Comparison of ENCODE assay signal across 11 mouse cellular contexts in the genomic region with DNA sequence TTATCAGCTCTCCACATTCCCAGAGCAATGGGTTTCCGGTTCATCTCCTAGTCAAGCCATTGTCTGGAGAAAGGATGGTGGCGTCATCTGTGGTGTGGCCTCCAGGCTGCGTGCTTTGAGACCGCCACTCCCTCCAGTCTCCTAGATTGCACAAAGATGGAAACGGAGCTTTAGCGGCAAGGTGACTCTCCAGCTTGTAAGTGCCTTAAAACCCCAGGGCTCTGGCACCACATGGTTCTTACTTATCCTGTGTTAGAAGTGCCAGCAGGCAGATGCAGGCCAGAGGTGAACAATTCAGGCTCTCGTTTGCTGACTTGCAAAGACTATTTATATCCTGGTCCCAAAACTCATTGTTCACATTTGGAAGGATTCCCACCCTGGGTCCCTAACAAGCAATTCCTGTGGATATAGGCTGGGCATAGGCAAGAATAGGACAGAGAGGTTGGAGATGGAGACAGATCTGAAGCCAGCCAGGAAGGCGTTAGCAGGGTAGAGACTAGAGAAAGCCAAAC. TPM values are rescaled to one million over a fixed set of nuclear protein-coding genes. Genes with fewer than 3 reads are reported as not detected.
DNase-seq lines count a peak whose midpoint lies in the region; ATAC-seq and TF ChIP-seq lines count a peak whose summit lies in the region.
"Had no signal": no experiment of that assay in that cellular context is flagged by ENCODE, and none has a peak within 500 bp of the region (broad histone marks: within the 10 kb centered on the region; RNA-seq: fewer than 3 reads in every experiment).

No protein-coding gene starts in this region.

- H3K4me2 ChIP-seq in kidney, postnatal 0 days (ENCODE audit: low read length) = no peak overlapping the region
- H3K4me2 ChIP-seq in heart, postnatal 0 days (ENCODE audit: low read depth, low read length) = no peak overlapping the region
- no peak overlapping the region for H3K4me2 ChIP-seq in midbrain, embryonic 15.5 days

- no peak for ATAC-seq in kidney, postnatal 0 days (replicated peaks; ENCODE audit: low FRiP score, low read depth)
- peak; percentile 75 for ATAC-seq in heart, postnatal 0 days (ENCODE audit: insufficient read depth, low read depth)
- ATAC-seq in midbrain, embryonic 15.5 days (replicated peaks) = no peak
- ATAC-seq in activated CD4-positive, CD25-positive, alpha-beta regulatory T cell, adult 4 months = no peak

- no peak for TF ChIP-seq CTCF in kidney, postnatal 0 days (IDR thresholded peaks at IDR 0.05; ENCODE audit: low read depth)
- TF ChIP-seq CTCF in heart, postnatal 0 days (IDR thresholded peaks at IDR 0.05; ENCODE audit: low read depth) = no peak

- no peak overlapping the region for H3K9ac ChIP-seq in kidney, postnatal 0 days (ENCODE audit: low read depth, low read length)
- no peak overlapping the region for H3K9ac ChIP-seq in heart, postnatal 0 days (replicated peaks; ENCODE audit: low read depth, low read length)
- no peak overlapping the region for H3K9ac ChIP-seq in midbrain, embryonic 15.5 days

- no peaks in the 10 kb centered on the region for H3K9me3 ChIP-seq in kidney, postnatal 0 days (replicated peaks; ENCODE audit: low read length)
- H3K9me3 ChIP-seq in heart, postnatal 0 days (replicated peaks; ENCODE audit: control insufficient read depth, low read length) = no peaks in the 10 kb centered on the region
- H3K9me3 ChIP-seq in midbrain, embryonic 15.5 days = no peaks in the 10 kb centered on the region
- H3K9me3 ChIP-seq: G1E had no signal

- TF ChIP-seq EP300 in heart, postnatal 0 days (IDR thresholded peaks at IDR 0.05; ENCODE audit: low read depth) = peak; percentile 59; the same call in 1 of the 2 replicates

- DNase-seq in kidney, postnatal 0 days (ENCODE audit: low spot score) = no peak
- DNase-seq in kidney, postnatal 4 days = no peak
- DNase-seq in heart, adult 18-20 months = peak; percentile 45 to 60
- DNase-seq in heart, postnatal 0 days (ENCODE audit: low spot score) = peak; percentile 77
- DNase-seq in lung, postnatal 36 days = peak; percentile 68
- DNase-seq: left cerebral cortex, postnatal 4 days; right cerebral cortex, postnatal 14 days; thymus, postnatal 25 days had no signal

- H3K4me3 ChIP-seq in kidney, postnatal 0 days (replicated peaks; ENCODE audit: low read depth, low read length) = no peak overlapping the region
- H3K4me3 ChIP-seq in heart, postnatal 0 days (ENCODE audit: low read depth, low read length) = no peak overlapping the region
- no peak overlapping the region for H3K4me3 ChIP-seq in midbrain, embryonic 15.5 days

- WGBS in kidney, postnatal 0 days = 49% methylated on average over 8 of the region's 8 CpGs
- WGBS in heart, postnatal 0 days = 12% methylated on average over 8 of the region's 8 CpGs
- WGBS in midbrain, embryonic 15.5 days = 60% methylated on average over 8 of the region's 8 CpGs

- peaks cover 29% of the 10 kb centered on the region for H3K36me3 ChIP-seq in kidney, postnatal 0 days (ENCODE audit: insufficient read depth, low read length)
- H3K36me3 ChIP-seq in heart, postnatal 0 days (replicated peaks; ENCODE audit: control insufficient read depth, insufficient read depth, low read length) = peaks cover 32% of the 10 kb centered on the region
- H3K36me3 ChIP-seq in midbrain, embryonic 15.5 days (replicated peaks) = peaks cover 11% of the 10 kb centered on the region; the same call in 1 of the 2 replicates

- H3K4me1 ChIP-seq in kidney, postnatal 0 days (replicated peaks; ENCODE audit: insufficient read depth, low read length) = no peaks in the 10 kb centered on the region
- H3K4me1 ChIP-seq in heart, postnatal 0 days (ENCODE audit: control insufficient read depth, insufficient read depth) = peaks cover 21% of the 10 kb centered on the region
- peaks cover 3% of the 10 kb centered on the region; the same call in 1 of the 2 replicates for H3K4me1 ChIP-seq in midbrain, embryonic 15.5 days

- no peaks in the 10 kb centered on the region for H3K27me3 ChIP-seq in kidney, postnatal 0 days (ENCODE audit: insufficient read depth, low read length)
- no peaks in the 10 kb centered on the region for H3K27me3 ChIP-seq in heart, postnatal 0 days (ENCODE audit: control insufficient read depth, insufficient read depth, low read length)
- no peaks in the 10 kb centered on the region for H3K27me3 ChIP-seq in midbrain, embryonic 15.5 days (replicated peaks)

- H3K27ac ChIP-seq in kidney, postnatal 0 days = peak overlapping the region; percentile 50; the same call in 1 of the 2 replicates
- H3K27ac ChIP-seq in heart, postnatal 0 days (ENCODE audit: low read depth) = peak overlapping the region; percentile 75
- H3K27ac ChIP-seq in midbrain, embryonic 15.5 days = no peak overlapping the region

RNA-seq across cellular contexts. Expression of gene Anp32a, which starts 40.4 kb away (rescaled TPM):
- polyA plus RNA-seq in kidney, postnatal 0 days (2015; fragmentation: Nextera tagmentation; extraction: Ambion mirVana) = 139 and 166 TPM in 2 replicates
- total RNA-seq in heart, adult 18-20 months (2021) = 100 to 1,000 TPM; 180 to 184 TPM
- total RNA-seq in heart, postnatal 0 days (2014; rRNA removed; ENCODE audit: low replicate concordance) = 20.8 and 28.8 TPM in 2 replicates
- 127 and 132 TPM in 2 replicates for polyA plus RNA-seq in heart, postnatal 0 days (2015; fragmentation: Nextera tagmentation; extraction: Ambion mirVana)
- polyA plus RNA-seq in midbrain, embryonic 15.5 days (2015; fragmentation: Nextera tagmentation; extraction: Ambion mirVana) = 103 and 107 TPM in 2 replicates
- polyA plus RNA-seq in activated CD4-positive, CD25-positive, alpha-beta regulatory T cell, adult 4 months (2017; shearing (Covaris generic)) = 100 to 1,000 TPM; 108 to 132 TPM

Comparison
In these comparisons a context has a peak if more than half of its experiments do, and no peak if none do; other contexts are left out.
1. DNase-seq: peak in heart, adult 18-20 months (2 of 2), heart, postnatal 0 days (single experiment) and lung, postnatal 36 days (single experiment); none in kidney, postnatal 0 days (single experiment) and kidney, postnatal 4 days (0 of 2).